Mouse (Mus musculus): ENCODE measurements around the gene Bri3. TPM values are rescaled to one million over a fixed set of nuclear protein-coding genes. Genes with fewer than 3 reads are reported as not detected.

Bri3 gene
- total RNA-seq, 2 experiments from 2014 or later, result 33.8 to 35.6 TPM

GRCm38 (mm10) chr5:144231410-144231809 is 12.8 kb upstream of the Bri3 start:
- no peak for DNase-seq
- intact Hi-C loops (cut with DNase I), result no loop called here

- no peak for DNase-seq
- intact Hi-C loops (cut with DNase I), result no loop called here
Measured at GRCm38 (mm10) chr5:144232531-144232930, 11.7 kb upstream of the Bri3 start.

GRCm38 (mm10) chr5:144234222-144234621 is 10.0 kb upstream of the Bri3 start:
- intact Hi-C loops (cut with DNase I), result no loop called here
- no peak for DNase-seq

- intact Hi-C loops (cut with DNase I), result no loop called here
- DNase-seq, result no peak
Measured at GRCm38 (mm10) chr5:144234714-144235113, 9.5 kb upstream of the Bri3 start.

GRCm38 (mm10) chr5:144238969-144239368 is 5.3 kb upstream of the Bri3 start:
- intact Hi-C loops (cut with DNase I), result no loop called here
- no peak for DNase-seq

- no peak for DNase-seq
- intact Hi-C loops (cut with DNase I), result no loop called here
Measured at GRCm38 (mm10) chr5:144245592-144245991, 1.4 kb downstream of the Bri3 start.

- DNase-seq, result no peak
- intact Hi-C loops (cut with DNase I), result no loop called here
Measured at GRCm38 (mm10) chr5:144246669-144247068, 2.4 kb downstream of the Bri3 start.

GRCm38 (mm10) chr5:144247307-144247706 is 3.1 kb downstream of the Bri3 start:
- no peak for DNase-seq
- intact Hi-C loops (cut with DNase I), result no loop called here

GRCm38 (mm10) chr5:144247906-144248585 is 3.8 kb downstream of the Bri3 start:
- intact Hi-C loops (cut with DNase I), result no loop called here
- DNase-seq, result no peak

- no peak for DNase-seq
Measured at GRCm38 (mm10) chr5:144249871-144250270, 5.6 kb downstream of the Bri3 start.

GRCm38 (mm10) chr5:144251876-144252577 is 7.8 kb downstream of the Bri3 start:
- DNase-seq, result no peak
- intact Hi-C loops (cut with DNase I), result no loop called here

More at GRCm38 (mm10) chr5:144249871-144250270, 5.6 kb downstream of the Bri3 start:
- intact Hi-C loops (cut with DNase I), result no loop called here

- intact Hi-C loops (cut with DNase I), result no loop called here
- no peak for DNase-seq
Measured at GRCm38 (mm10) chr5:144253212-144253611, 9.0 kb downstream of the Bri3 start.

- peak; percentile 46 to 51 for DNase-seq
- intact Hi-C loops (cut with DNase I), result no loop called here
Measured at GRCm38 (mm10) chr5:144254122-144254810, 10.0 kb downstream of the Bri3 start.

- intact Hi-C loops (cut with DNase I), result loop anchor here (5.0 kb wide), 2 partner anchors 33 to 102 kb away; partner anchors contain the start of genes Baiap2l1 and Tecpr1
- peak; percentile 77 for DNase-seq
Measured at GRCm38 (mm10) chr5:144254811-144255631, 10.8 kb downstream of the Bri3 start.

GRCm38 (mm10) chr5:144255632-144256540 is 11.6 kb downstream of the Bri3 start:
- intact Hi-C loops (cut with DNase I), result loop anchor here (5.0 kb wide), 2 partner anchors 34 to 101 kb away; partner anchors contain the start of genes Baiap2l1 and Tecpr1
- peak; percentile 34 to 58 for DNase-seq

GRCm38 (mm10) chr5:144256541-144256870 is 12.3 kb downstream of the Bri3 start:
- intact Hi-C loops (cut with DNase I), result loop anchor here (5.0 kb wide), 2 partner anchors 34 to 101 kb away; partner anchors contain the start of genes Baiap2l1 and Tecpr1
- DNase-seq, result no peak

- DNase-seq, result no peak
- intact Hi-C loops (cut with DNase I), result loop anchor here (5.0 kb wide), 2 partner anchors 35 to 100 kb away; partner anchors contain the start of genes Baiap2l1 and Tecpr1
Measured at GRCm38 (mm10) chr5:144256888-144257287, 12.7 kb downstream of the Bri3 start.

- DNase-seq, result no peak
- intact Hi-C loops (cut with DNase I), result loop anchor here (5.0 kb wide), 2 partner anchors 35 to 100 kb away; partner anchors contain the start of genes Baiap2l1 and Tecpr1
Measured at GRCm38 (mm10) chr5:144257451-144258110, 13.3 kb downstream of the Bri3 start.
